Mouse (Mus musculus) kidney, postnatal 4 days (tissue): ENCODE data around the gene Saa1.

Experiments
- DNase-seq, 2 experiments: peaks; one replicate each; pipeline ENCODE4 v3.0.0; 2021; ENCODE audit warnings: mixed read lengths in 2 of 2

Gene Saa1

GRCm38 (mm10) chr7:46716897-46717296 is 25.9 kb downstream of the Saa1 start:
- peak; percentile 5 to 12 for DNase-seq

- no peak for DNase-seq
Measured at GRCm38 (mm10) chr7:46715600-46715999, 27.2 kb downstream of the Saa1 start, which contains the start of gene Saa3. Saa3 (minus strand) TSS chr7:46715700.

DNA sequence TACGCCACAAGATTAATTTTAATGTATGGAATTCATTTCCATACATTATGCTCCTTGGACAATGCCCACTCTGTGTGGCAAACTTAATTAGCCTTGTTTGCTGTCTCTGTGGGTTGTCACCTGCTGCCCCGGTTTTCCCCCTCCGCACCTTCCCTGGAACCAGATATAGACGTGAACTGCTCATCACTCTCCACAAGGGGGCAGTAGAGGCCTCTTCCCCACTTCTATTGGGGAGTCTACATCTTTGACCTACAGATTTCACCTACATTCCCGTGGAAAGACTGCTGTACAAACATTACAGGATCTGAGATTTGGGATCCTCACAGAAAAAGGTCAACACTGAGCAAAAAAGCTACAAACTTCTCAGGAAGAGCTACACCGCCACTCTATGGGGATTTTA is 28.3 kb downstream of the Saa1 start:
- DNase-seq: peak; percentile 73

DNA sequence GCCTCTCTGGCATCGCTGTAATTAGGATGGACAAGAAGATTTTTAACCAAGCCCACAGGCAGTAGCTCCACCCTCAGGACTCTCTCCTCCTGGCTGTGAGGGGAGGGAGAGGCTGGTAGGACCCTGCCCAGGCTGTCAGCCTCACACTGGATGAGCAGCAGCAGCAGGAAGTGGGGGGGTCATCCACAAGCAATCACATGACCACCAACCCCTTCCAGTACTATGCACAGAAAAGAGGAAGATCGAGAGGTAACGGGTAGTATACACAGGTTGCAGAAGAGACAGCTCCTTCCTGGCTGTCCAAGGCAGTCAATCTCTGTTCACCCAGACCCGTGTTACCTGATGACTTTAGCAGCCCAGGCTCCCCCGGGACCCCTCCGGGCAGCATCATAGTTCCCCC is 30.5 kb downstream of the Saa1 start:
- DNase-seq: no peak

DNA sequence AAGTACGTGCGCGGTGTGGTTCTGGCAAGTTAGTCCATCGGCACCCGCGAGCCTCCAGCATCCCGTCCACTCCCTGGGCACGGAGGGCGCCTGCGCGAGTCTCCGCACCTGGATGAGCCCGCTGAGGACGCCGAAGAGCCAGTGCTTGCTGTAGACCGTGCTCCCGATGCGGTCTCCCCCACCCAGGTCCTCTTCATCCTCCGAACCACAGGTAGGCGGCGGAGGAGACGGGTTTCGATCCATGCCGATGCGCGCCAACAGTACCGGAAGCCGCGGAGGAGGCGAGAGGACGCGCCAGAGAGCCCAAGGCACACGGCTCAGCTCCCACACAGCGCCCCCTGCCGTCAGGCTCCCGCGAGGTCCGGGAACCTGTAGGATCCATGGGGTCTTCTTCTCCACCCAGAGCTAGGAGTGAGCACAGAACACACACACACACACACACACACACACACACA is 32.4 kb downstream of the Saa1 start, which contains the start of gene Saal1:
Gene Saal1, minus strand, starts transcription at position 291 of the 455 bp plus-strand sequence.
- DNase-seq: peak; percentile 95

DNA sequence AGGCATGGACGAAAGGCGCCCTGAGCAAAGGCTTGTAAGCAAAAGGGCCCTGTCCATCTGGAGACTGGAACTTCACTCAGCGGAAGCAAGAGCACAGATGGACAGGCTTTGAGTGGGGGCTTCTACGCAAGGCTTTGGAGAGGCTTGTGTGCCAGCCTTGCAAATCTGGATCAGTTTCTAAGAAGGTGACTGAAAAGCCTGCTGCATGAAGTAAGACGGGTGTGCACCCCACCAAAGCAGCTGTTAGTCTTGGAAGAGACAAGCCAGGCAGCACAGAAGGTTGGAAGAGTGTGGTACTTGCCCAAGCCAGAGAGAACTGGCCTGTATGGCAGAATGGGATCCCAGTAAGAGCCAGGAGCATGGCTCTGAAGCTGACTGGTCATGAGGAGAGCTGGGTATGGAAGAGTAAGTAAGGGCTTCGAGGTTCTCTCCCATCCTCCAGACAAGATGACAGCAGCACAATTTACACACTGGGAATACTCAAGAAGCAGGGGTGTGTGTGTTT is 42.2 kb downstream of the Saa1 start:
- no peak for DNase-seq

DNA sequence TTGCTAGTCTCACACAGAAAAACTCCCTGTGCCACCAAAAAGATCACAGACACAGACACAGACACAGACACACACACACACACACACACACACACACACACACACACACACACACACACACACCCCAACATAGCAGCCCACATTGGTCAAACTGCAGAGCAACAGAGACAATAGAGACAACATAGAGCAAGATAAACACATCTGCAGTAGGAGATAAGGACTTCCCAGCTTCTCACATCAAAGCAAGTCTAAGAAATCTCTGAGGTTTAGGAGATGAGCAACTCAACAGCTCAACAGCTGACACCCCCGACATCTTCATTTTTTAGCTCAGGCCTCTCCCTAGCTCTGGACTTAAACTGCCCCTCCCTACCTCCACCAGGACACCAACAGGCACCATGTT is 46.0 kb downstream of the Saa1 start:
- DNase-seq: no peak
